In the genomic region with DNA sequence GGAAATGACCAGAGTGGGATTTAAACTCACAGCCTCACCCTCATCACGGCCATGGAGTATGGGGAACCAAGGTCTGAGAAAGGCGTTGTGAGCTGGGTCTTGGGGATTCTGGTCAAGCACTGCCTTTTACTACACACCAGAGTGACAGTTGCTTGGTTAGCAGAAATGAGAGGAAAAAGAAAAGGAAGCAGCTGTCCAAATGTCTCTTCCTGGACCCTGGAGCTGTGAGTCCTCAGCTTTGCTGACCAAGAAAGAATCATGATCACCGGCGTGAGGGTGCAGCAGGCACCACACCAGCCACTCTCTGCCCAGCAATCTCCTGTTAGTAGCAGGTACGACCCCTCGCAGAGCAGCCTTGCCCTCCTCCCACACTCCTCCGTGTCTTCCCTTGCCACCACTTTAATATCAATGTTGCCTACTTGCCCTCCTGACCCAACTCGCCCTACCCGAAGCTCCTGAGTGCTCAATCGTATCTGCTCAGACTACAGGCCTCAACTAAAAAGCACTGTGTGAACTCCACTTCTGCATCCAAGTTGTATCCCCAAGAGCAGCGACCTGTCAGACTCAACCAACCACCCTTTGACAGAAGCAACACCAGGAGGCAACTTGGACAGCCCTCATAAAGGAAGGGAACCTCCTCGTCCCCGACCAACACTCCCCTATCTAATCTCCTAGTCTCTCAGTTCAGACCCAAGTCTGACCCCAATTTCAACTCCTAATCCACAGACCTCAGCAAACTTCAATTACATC, we compare ENCODE assay signal across 8 mouse cellular contexts. TPM values are rescaled to one million over a fixed set of nuclear protein-coding genes. Genes with fewer than 3 reads are reported as not detected.
DNase-seq lines count a peak whose midpoint lies in the region; ATAC-seq lines count a peak whose summit lies in the region.

No protein-coding gene starts in this region.

- no peaks in the 10 kb centered on the region for H3K9me3 ChIP-seq in embryonic facial prominence, embryonic 12.5 days
- no peaks in the 10 kb centered on the region for H3K9me3 ChIP-seq in hindbrain, embryonic 11.5 days (ENCODE audit: control insufficient read depth, low read length)

- 0 out of 2 replicates have a peak, but pooled peaks cover 4% of the 10 kb centered on the region for H3K36me3 ChIP-seq in embryonic facial prominence, embryonic 12.5 days
- no peaks in the 10 kb centered on the region for H3K36me3 ChIP-seq in hindbrain, embryonic 11.5 days (ENCODE audit: control insufficient read depth, insufficient read depth, low read length)

- 52% methylated on average over 13 of the region's 13 CpGs for WGBS in embryonic facial prominence, embryonic 12.5 days
- 49% methylated on average over 13 of the region's 13 CpGs for WGBS in hindbrain, embryonic 11.5 days

- peak overlapping the region; percentile 76 for H3K4me3 ChIP-seq in embryonic facial prominence, embryonic 12.5 days
- peak overlapping the region; percentile 70 for H3K4me3 ChIP-seq in hindbrain, embryonic 11.5 days (ENCODE audit: low read depth, low read length)

- H3K4me1 ChIP-seq in embryonic facial prominence, embryonic 12.5 days, result peaks cover 14% of the 10 kb centered on the region
- 0 out of 2 replicates have a peak, but pooled peaks cover 4% of the 10 kb centered on the region for H3K4me1 ChIP-seq in hindbrain, embryonic 11.5 days (replicated peaks; ENCODE audit: control insufficient read depth, insufficient read depth, low read length)

- H3K9ac ChIP-seq in embryonic facial prominence, embryonic 12.5 days, result peak overlapping the region; percentile 86
- H3K9ac ChIP-seq in hindbrain, embryonic 11.5 days (ENCODE audit: low read depth, low read length), result peak overlapping the region; percentile 90

- no peaks in the 10 kb centered on the region for H3K27me3 ChIP-seq in embryonic facial prominence, embryonic 12.5 days
- H3K27me3 ChIP-seq in hindbrain, embryonic 11.5 days (ENCODE audit: control insufficient read depth, insufficient read depth, low read length), result no peaks in the 10 kb centered on the region

- peak; percentile 17 for DNase-seq in adrenal gland, postnatal 14 days
- DNase-seq in adrenal gland, postnatal 10 days, result no peak
- peak; percentile 24 for DNase-seq in 3134 (ENCODE audit: extremely low read depth, insufficient read length, low spot score)
- no peak for DNase-seq in hindbrain, embryonic 11.5 days (ENCODE audit: low spot score)
- DNase-seq in right cerebral cortex, adult 2 months (ENCODE audit: low spot score in 2 of 2), result no peak
- DNase-seq in gastrocnemius, adult 8-10 months (ENCODE audit: low spot score in 2 of 2), result no peak

- peak overlapping the region; percentile 91 for H3K4me2 ChIP-seq in embryonic facial prominence, embryonic 12.5 days (replicated peaks)
- H3K4me2 ChIP-seq in hindbrain, embryonic 11.5 days (replicated peaks; ENCODE audit: low read depth, low read length), result peak overlapping the region; percentile 79

- no peak overlapping the region for H3K27ac ChIP-seq in embryonic facial prominence, embryonic 12.5 days
- no peak overlapping the region for H3K27ac ChIP-seq in hindbrain, embryonic 11.5 days (ENCODE audit: low read depth, low read length)

- ATAC-seq in embryonic facial prominence, embryonic 12.5 days (ENCODE audit: insufficient number of reproducible peaks, insufficient read depth, low FRiP score, low TSS enrichment), result peak; percentile 29; the same call in 1 of the 2 replicates
- ATAC-seq in hindbrain, embryonic 11.5 days (ENCODE audit: low FRiP score), result peak; percentile 26; the same call in 1 of the 2 replicates
- peak; percentile 51 for ATAC-seq in megakaryocyte progenitor cell, adult 5-6 weeks (replicated peaks; ENCODE audit: poor library complexity)

RNA-seq across cellular contexts. Expression of gene Tgfbrap1, which starts 7.0 kb away (rescaled TPM):
- total RNA-seq in adrenal gland, postnatal 14 days (2021), result 25.1 and 25.8 TPM in 2 replicates
- 10 to 100 TPM; 23.0 to 26.8 TPM for total RNA-seq in adrenal gland, postnatal 10 days (2021)
- 13.2 and 13.4 TPM in 2 replicates for polyA plus RNA-seq in embryonic facial prominence, embryonic 12.5 days (2016; fragmentation: Nextera tagmentation; extraction: Ambion mirVana)
- 15.1 and 17.2 TPM in 2 replicates for polyA plus RNA-seq in hindbrain, embryonic 11.5 days (2014; fragmentation: Nextera tagmentation; extraction: Ambion mirVana)
- total RNA-seq in megakaryocyte progenitor cell, adult 5-6 weeks (2015), result 19.0 and 24.6 TPM in 2 replicates
- 11.2 and 11.6 TPM in 2 replicates for total RNA-seq in megakaryocyte progenitor cell, adult 5-6 weeks (2017)
- 10 to 100 TPM; 11.3 to 15.0 (median 13.3) TPM for total RNA-seq in gastrocnemius, adult 8-10 months (2022)

RNA-seq across cellular contexts. Expression of gene AI597479, which starts 7.0 kb away (rescaled TPM):
- total RNA-seq in adrenal gland, postnatal 14 days (2021), result 14.6 and 16.6 TPM in 2 replicates
- total RNA-seq in adrenal gland, postnatal 10 days (2021), result 10 to 100 TPM; 13.2 to 16.4 TPM
- 37.2 and 39.8 TPM in 2 replicates for polyA plus RNA-seq in embryonic facial prominence, embryonic 12.5 days (2016; fragmentation: Nextera tagmentation; extraction: Ambion mirVana)
- polyA plus RNA-seq in hindbrain, embryonic 11.5 days (2014; fragmentation: Nextera tagmentation; extraction: Ambion mirVana), result 39.3 and 44.5 TPM in 2 replicates
- total RNA-seq in megakaryocyte progenitor cell, adult 5-6 weeks (2015), result 12.5 and 17.2 TPM in 2 replicates
- 19.8 and 26.5 TPM in 2 replicates for total RNA-seq in megakaryocyte progenitor cell, adult 5-6 weeks (2017)
- total RNA-seq in gastrocnemius, adult 8-10 months (2022), result 10 to 100 TPM; 16.9 to 19.4 (median 18.6) TPM

Comparison
In these comparisons a context has a peak if more than half of its experiments do, and no peak if none do; other contexts are left out.
1. DNase-seq: peak in adrenal gland, postnatal 14 days (single experiment) and 3134 (single experiment); none in adrenal gland, postnatal 10 days (single experiment), hindbrain, embryonic 11.5 days (single experiment), right cerebral cortex, adult 2 months (0 of 2) and gastrocnemius, adult 8-10 months (0 of 2).
2. Peak in every context shown above with its lines, with median percentiles within 50 percentile points of each other: ATAC-seq.